Mouse (Mus musculus): ENCODE data around the gene Ugt1a2.
A peak's percentile ranks its signal among the peaks of the same experiment; 100 is the strongest.
"Not testable (repeated sequence)": the region's sequence is repeated elsewhere in the genome, so short reads cannot be mapped to it uniquely, and the experiment has no call there.

The Ugt1a2 gene

GRCm38 (mm10) chr1:88218051-88218450 lies 17.6 kb downstream of the Ugt1a2 start:
- DNase-seq = no peak

DNA sequence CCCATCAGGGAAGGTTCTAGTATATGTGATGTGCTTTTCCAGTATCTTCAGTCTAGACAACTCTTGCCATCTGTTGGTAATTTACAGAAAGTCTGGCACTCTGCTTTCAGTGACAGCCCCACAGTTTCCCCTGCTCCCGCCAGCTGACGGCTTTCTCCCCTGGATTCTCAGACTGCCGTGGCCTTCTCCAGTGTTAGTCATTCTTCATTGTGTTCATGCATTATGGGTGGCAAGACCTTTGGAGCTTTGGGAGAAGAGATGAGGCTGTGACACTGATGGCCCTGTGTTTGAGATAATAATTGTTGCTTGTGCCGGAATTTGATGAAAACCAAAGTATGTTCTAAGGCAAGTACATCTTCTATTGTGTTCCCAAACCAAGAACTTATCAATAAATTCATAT lies 18.2 kb downstream of the Ugt1a2 start:
- DNase-seq = no peak

GRCm38 (mm10) chr1:88219054-88219453 lies 18.7 kb downstream of the Ugt1a2 start:
- no peak for DNase-seq

DNA sequence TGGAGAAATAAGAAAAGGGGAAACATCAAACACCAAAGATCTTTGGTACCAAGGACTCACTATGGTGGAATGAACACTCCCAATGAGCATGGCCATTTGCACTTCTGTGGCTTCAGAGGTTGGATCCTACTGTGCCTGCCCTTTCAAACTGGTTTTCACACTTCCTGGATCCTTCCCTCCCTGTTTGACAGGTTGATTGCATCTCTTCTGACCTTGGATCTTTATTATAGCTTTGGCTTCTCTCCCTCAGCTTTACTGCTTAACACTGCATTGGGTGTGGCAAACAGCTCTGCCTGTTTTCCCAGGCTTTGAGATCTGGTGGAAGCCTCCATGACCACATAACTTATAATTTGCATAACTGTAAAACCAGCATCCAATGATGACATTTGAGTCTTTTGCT lies 19.9 kb downstream of the Ugt1a2 start:
- DNase-seq = no peak

DNA sequence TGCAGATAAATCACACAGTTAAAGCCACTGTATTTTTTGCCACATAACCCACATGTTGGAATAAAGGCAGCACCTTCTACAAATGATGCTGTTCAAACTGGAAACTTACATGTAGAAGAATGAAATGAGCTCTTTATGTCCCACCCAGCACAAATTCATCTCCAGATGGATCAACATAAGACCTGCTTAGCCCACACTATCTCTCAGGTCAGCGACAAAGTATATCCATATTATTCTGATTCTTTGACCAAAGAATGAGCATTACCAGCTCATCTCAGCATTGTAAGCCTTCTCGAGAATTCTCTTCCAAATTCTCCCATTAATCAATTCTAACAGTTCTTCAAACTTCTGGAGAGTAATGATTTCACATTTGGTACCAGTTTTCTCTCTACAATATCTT lies 21.8 kb downstream of the Ugt1a2 start:
- no peak for DNase-seq

DNA sequence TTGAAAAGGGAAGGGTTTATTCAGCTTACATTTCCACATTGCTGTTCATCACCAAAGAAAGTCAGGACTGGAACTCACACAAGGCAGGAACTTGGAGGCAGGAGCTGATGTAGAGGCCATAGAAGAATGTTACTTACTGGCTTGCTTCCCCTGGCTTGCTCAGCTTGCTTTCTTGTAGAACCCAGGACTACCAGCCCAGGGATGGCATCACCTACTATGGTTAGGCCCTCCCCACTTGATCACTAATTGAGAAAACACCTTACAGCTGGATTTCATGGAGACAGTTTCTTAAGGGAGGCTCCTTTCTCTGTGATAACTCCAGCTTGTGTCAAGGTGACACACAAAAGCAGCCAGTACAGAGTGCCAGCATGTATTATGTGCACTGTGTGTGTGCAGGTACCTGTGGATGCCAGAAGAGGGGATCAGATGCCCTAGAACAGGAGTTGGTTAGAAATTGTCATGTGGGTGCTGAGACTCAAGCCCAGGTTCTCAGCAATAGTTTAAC lies 22.7 kb downstream of the Ugt1a2 start:
- DNase-seq = peak in 1 of 2 experiments; percentile 6

GRCm38 (mm10) chr1:88223591-88223990 lies 23.2 kb downstream of the Ugt1a2 start:
- DNase-seq = no peak

DNA sequence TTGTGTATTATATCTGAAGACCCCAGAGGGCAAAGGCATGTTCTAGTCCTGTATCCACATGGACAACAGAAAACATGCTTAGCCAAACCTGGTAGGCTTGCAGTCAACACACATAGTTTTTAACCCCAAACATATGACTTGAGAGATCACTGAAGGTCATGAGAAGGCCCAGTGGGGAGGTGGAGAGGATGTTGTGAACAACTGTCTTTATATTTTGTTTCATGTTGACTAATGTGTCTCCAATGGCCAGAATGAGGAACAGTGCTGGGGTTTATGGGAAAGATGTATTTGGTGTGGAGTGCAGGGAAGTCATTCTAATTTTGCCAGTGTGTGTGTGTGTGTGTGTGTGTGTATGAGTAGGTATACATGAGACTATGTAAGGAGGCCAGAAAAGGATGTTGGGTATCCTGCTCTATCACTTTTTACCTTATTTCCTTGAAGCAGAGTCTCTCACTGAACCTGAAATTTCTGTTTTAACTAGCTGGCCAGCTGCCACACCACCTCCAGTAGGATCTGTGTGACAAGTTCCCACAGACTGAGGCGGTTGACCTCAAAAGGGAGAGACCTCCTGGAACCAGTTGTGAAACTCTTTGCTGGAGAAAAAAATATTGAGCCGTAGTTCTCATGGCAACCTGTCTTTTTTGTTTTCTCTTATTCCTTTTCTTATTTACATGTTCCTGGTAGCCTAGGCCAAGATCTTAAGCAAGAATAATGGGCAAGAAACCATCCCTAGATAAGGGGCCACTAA lies 23.8 kb downstream of the Ugt1a2 start:
- no peak for DNase-seq

DNA sequence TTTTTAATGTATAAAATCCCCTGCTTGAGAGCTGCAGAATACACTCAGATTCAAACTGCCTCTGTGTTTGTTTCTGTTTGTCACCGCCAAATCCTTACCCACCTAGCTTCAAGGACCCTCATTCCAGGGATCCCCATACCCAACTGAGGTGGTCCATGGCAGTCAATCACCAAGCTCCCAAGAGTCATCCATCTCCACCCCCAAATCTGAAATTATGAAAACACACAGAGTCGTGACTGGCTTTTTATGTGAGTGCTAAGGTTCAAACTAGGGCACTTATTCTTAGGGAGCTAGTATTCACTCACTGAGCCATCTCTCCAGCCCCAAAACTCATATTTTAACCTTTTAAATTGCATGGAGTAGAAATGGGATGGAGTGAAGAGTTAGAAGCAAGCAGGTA lies 24.9 kb downstream of the Ugt1a2 start:
- not testable (repeated sequence) for DNase-seq

GRCm38 (mm10) chr1:88225741-88226140 lies 25.3 kb downstream of the Ugt1a2 start:
- no peak for DNase-seq

DNA sequence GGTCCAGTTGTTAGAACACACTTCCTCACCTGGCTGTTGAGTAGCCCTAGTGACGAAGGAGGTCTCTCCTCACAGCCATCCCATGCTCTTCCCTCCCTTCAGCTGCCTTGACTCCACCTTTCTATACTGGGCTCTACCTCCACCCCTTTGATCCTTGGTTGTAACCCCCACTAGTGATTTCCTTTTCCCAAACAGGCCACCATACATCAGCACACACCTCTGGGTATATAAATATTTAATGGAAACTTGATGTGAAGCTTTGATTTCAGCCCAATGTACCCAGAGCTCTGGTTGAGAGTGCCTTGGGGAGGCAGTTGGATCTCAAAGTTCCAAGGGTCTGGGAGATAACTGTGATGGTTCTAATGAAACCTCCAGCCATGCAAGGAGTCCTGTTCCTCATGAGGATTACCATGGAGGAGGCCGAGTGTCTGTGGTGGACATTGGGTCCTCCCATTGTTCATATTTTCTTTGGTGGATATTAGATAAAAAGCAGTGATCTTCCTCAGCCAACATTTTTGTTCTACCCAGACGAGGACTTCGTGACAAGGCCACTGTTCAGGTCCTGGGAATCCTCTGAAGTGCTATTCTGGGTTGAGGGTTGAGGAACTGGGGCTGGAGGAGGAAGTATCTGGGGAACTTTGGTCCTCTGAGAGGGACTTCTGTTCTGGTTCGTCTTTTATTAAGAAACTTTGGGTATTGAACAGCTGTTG lies 26.4 kb downstream of the Ugt1a2 start, which contains the start of gene Mroh2a:
Gene Mroh2a (plus strand): TSS at position 317 of the 710 bp plus-strand sequence.
- peak in 1 of 2 experiments; percentile 26 for DNase-seq

- DNase-seq = peak in 1 of 2 experiments; percentile 6
Observed at GRCm38 (mm10) chr1:88227482-88227881, 27.1 kb downstream of the Ugt1a2 start.

DNA sequence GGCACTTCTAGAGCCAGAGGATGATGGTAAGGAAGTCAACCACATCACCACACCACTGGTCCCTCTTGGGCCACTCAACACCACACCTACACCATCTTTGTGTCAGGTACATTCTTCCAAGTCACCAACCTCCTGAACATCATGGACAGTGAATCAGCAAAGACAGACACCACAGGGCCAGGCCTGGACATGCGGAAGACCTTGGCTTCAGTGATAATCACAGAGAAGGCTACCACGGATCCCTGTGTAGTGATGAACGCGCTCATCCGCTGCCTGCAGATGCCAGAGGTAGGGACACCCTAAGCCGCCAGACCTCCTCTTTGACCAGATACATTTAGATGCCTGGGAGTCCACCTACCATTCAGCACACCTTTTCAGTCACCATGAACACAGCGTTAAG lies 27.7 kb downstream of the Ugt1a2 start:
- peak; percentile 10 to 16 for DNase-seq

DNA sequence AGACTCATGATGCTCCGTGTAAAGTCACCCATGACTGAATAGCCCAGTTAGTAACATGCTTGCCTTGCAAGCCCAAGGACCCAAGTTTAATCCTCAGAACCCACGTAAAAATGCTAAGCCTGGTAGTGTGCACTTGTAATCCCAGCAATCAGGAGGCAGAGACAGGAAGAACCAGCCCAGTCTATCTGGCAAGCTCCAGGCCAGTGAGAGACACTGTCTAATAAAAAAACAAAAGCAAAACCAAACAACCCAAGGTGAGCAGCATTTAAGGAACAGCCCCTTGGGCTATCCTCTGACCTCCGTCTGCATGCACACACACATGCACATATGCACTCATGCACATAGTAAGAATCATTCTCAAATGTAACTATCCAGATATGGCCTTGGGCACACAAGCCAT lies 29.2 kb downstream of the Ugt1a2 start:
- peak in 1 of 2 experiments; percentile 6 for DNase-seq

DNA sequence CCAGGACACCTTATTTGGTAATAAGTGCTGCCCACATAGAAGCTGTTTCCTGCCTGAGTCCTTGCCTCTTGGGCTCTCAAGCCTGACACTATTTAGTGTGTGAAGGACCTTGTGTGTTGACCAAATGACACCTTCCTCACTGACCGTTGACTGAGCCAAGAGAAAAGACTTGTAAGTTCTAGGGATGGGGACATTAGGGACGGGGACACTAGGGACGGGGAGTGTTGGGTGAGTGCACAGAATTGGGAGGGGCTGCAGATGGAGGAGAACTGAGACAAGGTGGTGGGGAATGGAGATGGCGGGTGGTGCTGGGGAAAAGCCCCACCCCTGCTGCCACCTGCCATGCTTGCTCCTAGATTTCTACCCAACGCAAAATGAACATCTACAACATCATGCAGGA lies 29.6 kb downstream of the Ugt1a2 start:
- DNase-seq = peak; percentile 4 to 12

- peak; percentile 6 to 14 for DNase-seq
Observed at GRCm38 (mm10) chr1:88230421-88230820, 30.0 kb downstream of the Ugt1a2 start.

GRCm38 (mm10) chr1:88230981-88231802 lies 30.8 kb downstream of the Ugt1a2 start:
- DNase-seq = peak; percentile 5 to 7

- DNase-seq = peak; percentile 8 to 9
Observed at GRCm38 (mm10) chr1:88231803-88232499, 31.6 kb downstream of the Ugt1a2 start.

DNA sequence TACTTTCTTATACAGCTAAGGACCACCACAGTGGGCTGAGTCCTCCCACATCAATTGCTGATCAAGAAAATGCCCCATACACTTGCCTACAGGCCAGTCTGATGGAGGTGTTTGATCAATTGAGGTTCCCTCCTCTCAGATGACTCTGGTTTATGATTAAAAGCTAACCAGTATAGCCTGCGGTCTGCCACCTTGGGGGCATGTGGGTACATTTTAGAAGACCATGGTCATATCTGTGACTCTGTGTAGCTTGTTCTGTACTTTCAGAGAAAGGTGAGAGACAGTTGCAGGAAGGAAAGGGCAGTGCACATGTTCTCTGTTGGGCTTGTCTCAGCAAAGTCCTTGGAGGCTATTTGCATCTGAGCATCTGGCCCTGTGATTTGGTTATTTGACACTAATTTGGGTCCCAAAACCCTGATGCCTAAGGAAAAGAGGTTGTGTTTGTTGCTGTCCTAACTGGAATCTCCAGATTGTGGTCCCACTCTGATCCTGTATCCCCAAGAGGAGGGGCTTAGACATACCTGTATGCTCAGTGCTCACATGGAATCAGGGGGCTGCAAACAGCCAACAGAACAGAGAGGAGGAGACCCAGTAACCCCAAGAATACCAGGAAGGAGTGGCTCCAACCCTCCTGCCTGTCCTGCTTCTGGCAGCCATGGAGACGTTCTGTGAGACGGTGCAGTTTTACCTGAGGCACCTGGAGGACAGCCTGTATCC lies 32.4 kb downstream of the Ugt1a2 start:
- DNase-seq = peak in 1 of 2 experiments; percentile 4

- peak in 1 of 2 experiments; percentile 17 for DNase-seq
Observed at GRCm38 (mm10) chr1:88233421-88234247, 33.2 kb downstream of the Ugt1a2 start.

DNA sequence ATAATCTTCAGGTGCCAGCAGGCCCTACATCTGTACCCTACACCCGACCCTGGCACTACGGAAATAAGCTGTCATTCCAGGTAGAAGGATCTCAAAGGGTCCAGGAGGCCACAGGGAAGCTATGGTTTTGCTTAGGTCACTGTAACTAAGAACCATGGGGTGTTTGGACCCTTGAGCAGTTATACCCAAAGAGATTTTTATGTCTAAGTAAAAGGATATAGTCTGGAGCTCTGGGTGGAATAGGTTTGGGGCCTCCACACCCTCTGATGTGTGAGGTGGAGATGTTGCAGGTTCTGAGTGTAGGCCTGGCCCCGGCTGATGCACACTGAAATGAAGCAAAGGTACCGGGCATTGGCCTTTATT lies 33.8 kb downstream of the Ugt1a2 start:
- DNase-seq = no peak

Data from spleen, adult 18-20 months (tissue).